Comparison of ENCODE assay signal across 20 mouse cellular contexts in the genomic region with DNA sequence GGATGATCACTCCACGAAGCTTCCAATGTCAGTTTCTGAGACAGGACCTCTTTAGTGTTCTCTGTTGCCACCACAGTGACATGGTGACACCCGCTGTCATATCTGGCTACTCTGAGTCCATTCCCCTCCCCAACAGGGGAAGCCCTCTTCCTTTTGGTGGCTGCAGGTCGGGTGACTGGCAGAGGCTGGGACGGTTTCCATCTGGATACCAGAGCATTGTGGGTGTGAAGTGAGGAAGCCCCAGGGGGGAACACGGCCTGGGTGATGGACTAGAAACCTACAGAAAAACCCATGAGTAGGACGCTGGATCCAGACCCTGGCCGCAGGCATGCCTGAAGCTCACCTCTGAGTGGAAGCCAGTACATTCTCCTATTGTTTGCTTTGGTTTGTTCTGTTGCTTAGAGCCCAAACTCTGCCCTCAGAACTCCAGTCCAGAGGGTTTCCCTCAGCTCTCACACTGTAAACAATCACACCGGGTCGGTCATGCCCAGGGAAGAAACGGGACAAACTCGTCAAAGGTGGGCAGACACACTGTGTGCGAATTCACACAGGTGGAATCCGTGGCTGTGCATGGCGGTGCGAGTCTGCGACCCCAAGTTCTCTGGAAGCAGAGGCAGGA. TPM values are rescaled to one million over a fixed set of nuclear protein-coding genes. Genes with fewer than 3 reads are reported as not detected.
A peak's percentile ranks its signal among the peaks of the same experiment; 100 is the strongest.
DNase-seq lines count a peak whose midpoint lies in the region; ATAC-seq and TF ChIP-seq lines count a peak whose summit lies in the region.
"Had no signal": no experiment of that assay in that cellular context is flagged by ENCODE, and none has a peak within 500 bp of the region (broad histone marks: within the 10 kb centered on the region; RNA-seq: fewer than 3 reads in every experiment).

No protein-coding gene starts in this region.

- H3K9me3 ChIP-seq in liver, postnatal 0 days (ENCODE audit: low read length): no peaks in the 10 kb centered on the region
- H3K9me3 ChIP-seq: embryonic facial prominence, embryonic 13.5 days; forebrain, embryonic 12.5 days; heart, embryonic 15.5 days; hindbrain, embryonic 12.5 days had no signal

- no peaks in the 10 kb centered on the region for H3K36me3 ChIP-seq in liver, adult 2 months (ENCODE audit: control insufficient read depth, insufficient read depth, low read length)
- H3K36me3 ChIP-seq in liver, postnatal 0 days (replicated peaks; ENCODE audit: insufficient read depth, low read length): no peaks in the 10 kb centered on the region
- H3K36me3 ChIP-seq: embryonic facial prominence, embryonic 13.5 days; forebrain, embryonic 12.5 days; heart, embryonic 15.5 days; hindbrain, embryonic 12.5 days had no signal

- peaks cover under 1% of the 10 kb centered on the region; the same call in 1 of the 2 replicates for H3K79me2 ChIP-seq in liver, adult 2 months (ENCODE audit: control insufficient read depth, insufficient read depth, low read length)

- DNase-seq in heart, adult 11 months: peak; percentile 94
- DNase-seq in heart, adult 18-20 months: no peak
- peak; percentile 96 for DNase-seq in liver, adult 2 months (ENCODE audit: extremely low read depth, low read depth, low spot score)
- DNase-seq in liver: no peak
- DNase-seq in lung, postnatal 36 days: peak; percentile 32
- no peak for DNase-seq in lung, postnatal 4 days
- DNase-seq in liver, postnatal 0 days: no peak
- DNase-seq in right cerebral cortex, adult 18-20 months: no peak
- DNase-seq: cerebellum, adult 18-20 months; cerebellum, adult 9-11 months; cerebellum, postnatal 36 days; gastrocnemius, postnatal 14 days had no signal

- WGBS in liver, adult 2 months: 24% methylated on average over 16 of the region's 16 CpGs
- 64% methylated on average over 16 of the region's 16 CpGs for WGBS in liver, postnatal 0 days (ENCODE audit: insufficient replicate concordance)

- ATAC-seq in liver, postnatal 0 days: peak; percentile 63
- ATAC-seq: forebrain, embryonic 16.5 days; hindbrain, embryonic 16.5 days had no signal

- no peak for TF ChIP-seq EP300 in liver, postnatal 0 days (IDR thresholded peaks at IDR 0.05; ENCODE audit: low read depth)

- H3K4me1 ChIP-seq in liver, adult 2 months (ENCODE audit: control insufficient read depth, insufficient read depth, low read length): peaks cover 51% of the 10 kb centered on the region
- H3K4me1 ChIP-seq in liver, postnatal 0 days (ENCODE audit: insufficient read depth): peaks cover 25% of the 10 kb centered on the region

- H3K27me3 ChIP-seq in liver, adult 2 months (ENCODE audit: control insufficient read depth, insufficient read depth, low read length): no peaks in the 10 kb centered on the region
- H3K27me3 ChIP-seq in liver, postnatal 0 days (ENCODE audit: insufficient read depth, low read length): no peaks in the 10 kb centered on the region
- H3K27me3 ChIP-seq: embryonic facial prominence, embryonic 13.5 days; forebrain, embryonic 12.5 days; hindbrain, embryonic 12.5 days had no signal

- TF ChIP-seq POLR2A in liver, adult 2 months (IDR thresholded peaks at IDR 0.05; ENCODE audit: extremely low read depth, insufficient read depth, low read length): no peak

- H3K4me3 ChIP-seq in liver, adult 2 months (ENCODE audit: insufficient read depth, low read depth, low read length): no peak overlapping the region
- H3K4me3 ChIP-seq in liver, postnatal 0 days (ENCODE audit: low read depth, low read length): no peak overlapping the region
- H3K4me3 ChIP-seq: embryonic facial prominence, embryonic 13.5 days; forebrain, embryonic 12.5 days; heart, embryonic 15.5 days; hindbrain, embryonic 12.5 days had no signal

- TF ChIP-seq CTCF in liver, adult 2 months (IDR thresholded peaks at IDR 0.05; ENCODE audit: low read depth, low read length): no peak
- TF ChIP-seq CTCF in liver, postnatal 0 days (IDR thresholded peaks at IDR 0.05; ENCODE audit: low read depth): no peak

- H3K27ac ChIP-seq in liver, adult 2 months (replicated peaks; ENCODE audit: insufficient read depth, low read depth, low read length): peak overlapping the region; percentile 83
- peak overlapping the region; percentile 90 for H3K27ac ChIP-seq in liver, postnatal 0 days (ENCODE audit: low read depth)
- H3K27ac ChIP-seq: forebrain, embryonic 12.5 days; heart, embryonic 15.5 days; hindbrain, embryonic 12.5 days had no signal

- peak overlapping the region; percentile 13; the same call in 1 of the 2 replicates for H3K4me2 ChIP-seq in liver, postnatal 0 days (ENCODE audit: low read depth, low read length)
- H3K4me2 ChIP-seq: embryonic facial prominence, embryonic 13.5 days; forebrain, embryonic 12.5 days; heart, embryonic 11.5 days; heart, embryonic 15.5 days; hindbrain, embryonic 12.5 days had no signal

- H3K9ac ChIP-seq in liver, adult 2 months (ENCODE audit: low read depth, low read length): peak overlapping the region; percentile 37
- H3K9ac ChIP-seq in liver, postnatal 0 days (replicated peaks): no peak overlapping the region; the same call in 1 of the 2 replicates
- H3K9ac ChIP-seq: embryonic facial prominence, embryonic 13.5 days; forebrain, embryonic 12.5 days; heart, embryonic 15.5 days; hindbrain, embryonic 12.5 days had no signal

RNA-seq across cellular contexts. Expression of gene Alpl, which starts 23.6 kb away (rescaled TPM):
- 10 to 100 TPM; 55.4 to 56.0 TPM for total RNA-seq in heart, adult 18-20 months (2021)
- 5.1 and 6.9 TPM in 2 replicates for total RNA-seq in liver, adult 2 months (2014; rRNA removed)
- polyA plus RNA-seq in liver, adult 2 months (2012; rRNA removed): 7.3 and 10.0 TPM in 2 replicates
- polyA plus RNA-seq in liver, postnatal 0 days (2015; fragmentation: Nextera tagmentation; extraction: Ambion mirVana): 14.7 and 18.7 TPM in 2 replicates
- total RNA-seq: granulocyte monocyte progenitor cell, adult 5-6 weeks had no signal

Comparison
In these comparisons a context has a peak if more than half of its experiments do, and no peak if none do; other contexts are left out.
1. DNase-seq: peak in heart, adult 11 months (single experiment), liver, adult 2 months (single experiment) and lung, postnatal 36 days (single experiment); none in heart, adult 18-20 months (0 of 2), liver (single experiment), lung, postnatal 4 days (0 of 2), liver, postnatal 0 days (single experiment) and right cerebral cortex, adult 18-20 months (single experiment).